Mouse (Mus musculus) hindbrain, postnatal 0 days (tissue): ENCODE measurements around the gene Tmprss9. TPM values are rescaled to one million over a fixed set of nuclear protein-coding genes. Genes with fewer than 3 reads are reported as not detected.

Experiments used
- ATAC-seq: fragments of 200-750 bp; cut with Nextera tagmentation; 2 replicates; pipeline ENCODE4 v1.8.0; 2017; ENCODE audit warnings: mild to moderate bottlenecking, moderate TSS enrichment, moderate library complexity
- DNase-seq: peaks from one replicate; pipeline ENCODE4 v3.0.0-alpha.2; 2015; ENCODE audit warnings: low spot score
- H3K27ac ChIP-seq: fragments of 300-500 bp; sonication (generic); 2 replicates; pipeline ENCODE4 v1.5.1; 2014; ENCODE audit warnings: mild to moderate bottlenecking
- H3K27me3 ChIP-seq: fragments of 300-500 bp; sonication (generic); 2 replicates; pipeline ENCODE4 v1.6.1; 2014; ENCODE audit warnings: low read length, mixed read lengths; ENCODE audit not compliant: insufficient read depth
- H3K36me3 ChIP-seq: fragments of 300-500 bp; sonication (generic); 2 replicates; pipeline ENCODE4 v1.6.1; 2014; ENCODE audit warnings: low read length, mixed read lengths; ENCODE audit not compliant: insufficient read depth
- H3K4me1 ChIP-seq: fragments of 300-500 bp; sonication (generic); 2 replicates; pipeline ENCODE4 v1.6.1; 2014; ENCODE audit warnings: antibody characterized with exemption, low read length, mixed read lengths; ENCODE audit not compliant: insufficient read depth
- H3K4me2 ChIP-seq: fragments of 300-500 bp; sonication (generic); 2 replicates; pipeline ENCODE4 v1.6.1; 2014; ENCODE audit warnings: low read depth, mild to moderate bottlenecking, low read length, moderate library complexity, mixed read lengths
- H3K4me3 ChIP-seq: fragments of 300-500 bp; sonication (generic); 2 replicates; pipeline ENCODE4 v1.5.1; 2014; ENCODE audit warnings: low read length
- H3K9ac ChIP-seq: fragments of 300-500 bp; sonication (generic); replicated peaks from 2 replicates; pipeline ENCODE4 v1.6.1; 2014; ENCODE audit warnings: mild to moderate bottlenecking, low read length, moderate library complexity, mixed read lengths
- H3K9me3 ChIP-seq: fragments of 300-500 bp; sonication (generic); 2 replicates; pipeline ENCODE4 v1.6.1; 2016; ENCODE audit warnings: low read length, mixed read lengths
- CTCF ChIP-seq: IDR thresholded peaks from 2 replicates; pipeline ENCODE4 v1.5.1; 2016; ENCODE audit warnings: antibody characterized with exemption, control low read depth, low read depth
- WGBS: fragments of 180-500 bp; shearing (Covaris S2); extraction: QIAGEN DNeasy Blood & Tissue Kit; methylation state at CpG from one replicate; pipeline ENCODE4 v1.1.7; 2014; 5-methylcytosine and 5-hydroxymethylcytosine counted together
- polyA plus RNA-seq: library from polyadenylated mRNA; unstranded; fragments of >200 nt; fragmentation: Nextera tagmentation; extraction: Ambion mirVana; gene quantifications from 2 replicates; pipeline ENCODE4 v1.2.1, GENCODE M21; 2015
- total RNA-seq: library from RNA; depleted of rRNA; stranded (reverse); fragments of >200 nt; gene quantifications from 2 replicates; pipeline ENCODE4 v1.2.3, GENCODE M21; 2014

Gene Tmprss9
- total and polyA plus RNA-seq, 2 experiments from 2014 or later = 0.10 to 0.26 TPM

- Histone ChIP-seq H3K4me1 (peaks cover 16% of the 10 kb centered on the region; the same call in 1 of the 2 replicates), H3K27me3 (no peaks in the 10 kb centered on the region), H3K4me2 (peak overlapping the region; percentile 28; the same call in 1 of the 2 replicates), H3K4me3 (no peak overlapping the region), H3K9ac (peak overlapping the region; percentile 28; the same call in 1 of the 2 replicates), H3K27ac (peak overlapping the region; percentile 86; the same call in 1 of the 2 replicates), H3K9me3 (no peaks in the 10 kb centered on the region), H3K36me3 (peaks cover 16% of the 10 kb centered on the region)
- no peak for ATAC-seq
- 60% methylated on average over 3 of the region's 3 CpGs for WGBS
- no peak for DNase-seq
- no peak for TF ChIP-seq CTCF
These were observed 13.8 kb upstream of the Tmprss9 start for GRCm38 (mm10) chr10:80857848-80858247.

- Histone ChIP-seq H3K4me2 (no peak overlapping the region), H3K36me3 (peaks cover 16% of the 10 kb centered on the region), H3K9ac (no peak overlapping the region), H3K4me3 (no peak overlapping the region), H3K27ac (peak overlapping the region; percentile 86; the same call in 1 of the 2 replicates), H3K9me3 (no peaks in the 10 kb centered on the region), H3K4me1 (peaks cover 16% of the 10 kb centered on the region; the same call in 1 of the 2 replicates), H3K27me3 (no peaks in the 10 kb centered on the region)
- TF ChIP-seq CTCF = no peak
- DNase-seq (no peak), ATAC-seq (no peak)
- WGBS = 85% methylated on average over 7 of the region's 7 CpGs
These were observed 13.2 kb upstream of the Tmprss9 start for GRCm38 (mm10) chr10:80858350-80858935.

DNA sequence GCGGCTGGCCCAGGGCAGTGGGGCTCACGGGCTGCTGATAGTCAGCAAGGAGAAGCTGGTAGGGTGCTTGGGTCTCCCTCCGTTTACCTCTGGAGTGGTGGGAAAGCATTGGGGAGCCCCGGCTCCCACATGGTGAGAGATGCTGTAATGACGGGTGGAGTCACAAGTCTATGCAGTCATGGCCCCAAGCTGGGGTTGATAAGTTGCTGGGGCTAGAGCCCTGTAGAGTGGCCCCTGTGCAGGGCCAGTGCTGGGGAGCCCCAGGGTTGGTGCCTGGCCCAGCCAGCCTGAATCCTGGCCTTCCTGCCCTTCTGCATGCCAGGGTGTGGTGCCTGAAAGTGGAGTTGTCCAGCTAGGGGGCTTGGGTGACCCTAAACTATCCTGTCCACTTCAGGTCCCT lies 9.3 kb upstream of the Tmprss9 start:
- WGBS = 88% methylated on average over 5 of the region's 5 CpGs
- DNase-seq (no peak), ATAC-seq (no peak)
- Histone ChIP-seq H3K9ac (no peak overlapping the region), H3K4me2 (no peak overlapping the region), H3K4me1 (no peaks in the 10 kb centered on the region), H3K9me3 (no peaks in the 10 kb centered on the region), H3K4me3 (no peak overlapping the region), H3K27ac (no peak overlapping the region), H3K27me3 (no peaks in the 10 kb centered on the region), H3K36me3 (peaks cover 21% of the 10 kb centered on the region)
- TF ChIP-seq CTCF = no peak

DNA sequence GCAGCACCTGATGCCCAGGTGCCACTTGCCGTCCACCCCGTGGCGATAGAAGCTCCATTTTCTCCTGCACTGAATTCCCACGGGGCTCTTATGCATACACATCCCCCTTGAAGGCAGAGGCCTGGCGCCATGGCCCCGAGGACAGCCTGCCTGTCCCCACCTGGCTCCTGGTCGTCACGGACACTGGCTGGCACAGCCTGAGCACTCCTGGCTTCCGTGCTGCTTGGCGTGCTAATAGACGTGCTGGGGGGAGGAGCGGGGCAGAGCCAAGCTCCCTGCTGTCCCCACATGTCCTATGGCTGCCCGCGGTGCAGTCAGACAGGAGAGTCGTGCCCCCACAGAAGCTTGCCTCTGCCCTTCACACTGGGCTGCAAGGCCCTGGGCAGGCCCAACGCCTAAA lies 7.2 kb upstream of the Tmprss9 start:
- no peak for ATAC-seq
- no peak for TF ChIP-seq CTCF
- Histone ChIP-seq H3K4me3 (no peak overlapping the region), H3K4me1 (no peaks in the 10 kb centered on the region), H3K27ac (no peak overlapping the region), H3K9ac (no peak overlapping the region), H3K4me2 (no peak overlapping the region), H3K36me3 (peaks cover 31% of the 10 kb centered on the region), H3K27me3 (no peaks in the 10 kb centered on the region), H3K9me3 (no peaks in the 10 kb centered on the region)
- WGBS = 71% methylated on average over 16 of the region's 16 CpGs
- DNase-seq = peak; percentile 28

DNA sequence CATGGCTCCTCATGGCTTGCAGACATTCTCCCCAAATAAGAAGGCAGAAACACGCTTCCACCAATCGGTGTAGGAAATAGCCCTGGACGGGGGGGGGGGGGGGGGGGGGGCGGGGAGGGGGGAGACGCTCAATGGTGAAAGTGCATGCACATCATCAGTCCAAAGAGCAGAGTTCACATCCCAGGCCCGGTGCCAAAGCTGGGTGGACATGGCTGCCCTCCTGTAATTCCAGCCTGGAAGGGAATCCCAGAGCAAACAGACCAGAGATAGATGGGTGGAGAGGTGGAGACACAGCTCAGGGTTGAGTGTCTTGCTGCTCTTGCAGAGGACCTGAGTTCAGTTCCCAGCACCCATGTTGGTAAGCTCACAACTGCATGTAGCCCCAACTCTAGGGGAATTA lies 655 bp upstream of the Tmprss9 start:
- ATAC-seq (no peak), DNase-seq (no peak)
- H3K27ac ChIP-seq = no peak overlapping the region
- 73% methylated on average over 3 of the region's 6 CpGs for WGBS
- no peak for TF ChIP-seq CTCF
- no peaks in the 10 kb centered on the region for H3K9me3 ChIP-seq
- H3K4me2 ChIP-seq = no peak overlapping the region
- H3K4me3 ChIP-seq = no peak overlapping the region
- H3K36me3 ChIP-seq = peaks cover 11% of the 10 kb centered on the region; the same call in 1 of the 2 replicates
- H3K27me3 ChIP-seq = no peaks in the 10 kb centered on the region
- H3K9ac ChIP-seq = no peak overlapping the region
- no peaks in the 10 kb centered on the region for H3K4me1 ChIP-seq

DNA sequence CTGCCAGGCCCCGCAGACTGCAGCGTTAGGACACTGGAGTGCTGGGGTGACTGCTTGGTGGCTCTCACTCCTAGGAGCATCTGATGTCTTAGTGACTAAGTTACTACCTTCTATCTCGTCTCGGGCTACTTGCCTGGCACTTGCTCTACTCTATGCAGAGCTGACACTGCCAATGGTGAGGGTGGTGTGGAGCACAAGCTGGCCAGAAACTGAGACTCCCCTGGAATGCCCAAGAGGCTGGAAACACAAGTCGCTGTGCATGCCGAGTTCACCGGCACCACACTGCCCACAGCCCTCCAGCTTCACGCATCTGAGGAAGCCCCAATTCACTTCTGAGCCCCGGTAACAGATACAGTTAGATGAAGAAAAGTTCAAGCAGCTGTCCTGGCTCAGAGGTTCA lies 2.4 kb downstream of the Tmprss9 start:
- 75% methylated on average over 9 of the region's 9 CpGs for WGBS

DNA sequence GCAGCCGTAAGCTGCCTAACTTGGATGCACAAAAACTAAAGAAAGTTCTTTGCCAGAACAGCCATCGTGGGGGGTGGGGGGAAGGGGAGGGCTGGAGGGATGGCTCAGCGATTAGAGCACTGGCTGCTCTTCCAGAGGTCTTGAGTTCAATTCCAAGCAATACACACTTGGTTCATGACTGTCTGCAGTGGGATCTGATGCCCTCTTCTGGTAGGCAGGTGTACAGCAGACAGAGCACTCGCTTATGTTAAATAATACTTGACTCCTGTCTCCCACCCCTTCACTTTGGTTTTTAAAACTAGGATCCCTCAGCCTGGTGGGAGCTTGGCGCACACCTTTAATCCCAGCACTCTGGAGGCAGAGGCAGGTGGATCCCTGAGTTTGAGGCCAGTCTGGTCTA lies 4.4 kb downstream of the Tmprss9 start:
- ATAC-seq (no peak), DNase-seq (peak; percentile 65)
- Histone ChIP-seq H3K27me3 (no peaks in the 10 kb centered on the region), H3K9me3 (no peaks in the 10 kb centered on the region), H3K27ac (no peak overlapping the region), H3K4me2 (no peak overlapping the region), H3K4me3 (no peak overlapping the region), H3K4me1 (no peaks in the 10 kb centered on the region), H3K36me3 (no peaks in the 10 kb centered on the region), H3K9ac (no peak overlapping the region)
- whole genome bisulfite sequencing = 28% methylated on average over 5 of the region's 5 CpGs
- TF ChIP-seq CTCF = peak; percentile 90

More for the DNA sequence above, 2.4 kb downstream of the Tmprss9 start:
- Histone ChIP-seq H3K27ac (no peak overlapping the region), H3K4me2 (no peak overlapping the region), H3K4me3 (no peak overlapping the region), H3K4me1 (no peaks in the 10 kb centered on the region), H3K27me3 (no peaks in the 10 kb centered on the region), H3K36me3 (no peaks in the 10 kb centered on the region), H3K9ac (no peak overlapping the region), H3K9me3 (no peaks in the 10 kb centered on the region)
- no peak for ATAC-seq
- DNase-seq = no peak
- no peak for TF ChIP-seq CTCF
